Comparison of ENCODE assay signal across 8 mouse cellular contexts in genomic region chr19:46454126-46454880, GRCm38 (mm10). TPM values are rescaled to one million over a fixed set of nuclear protein-coding genes. Genes with fewer than 3 reads are reported as not detected.
DNase-seq lines count a peak whose midpoint lies in the region; ATAC-seq and TF ChIP-seq lines count a peak whose summit lies in the region.

No protein-coding gene starts in this region.

- peak overlapping the region; percentile 90 for H3K27ac ChIP-seq in heart, embryonic 15.5 days
- H3K27ac ChIP-seq in cortical plate, adult 2 months (ENCODE audit: insufficient read depth, low read length): peak overlapping the region; percentile 32
- peak overlapping the region; percentile 91 for H3K27ac ChIP-seq in intestine, embryonic 15.5 days
- H3K27ac ChIP-seq in midbrain, embryonic 11.5 days (ENCODE audit: low read depth, low read length): peak overlapping the region; percentile 40; the same call in 1 of the 2 replicates

- H3K4me3 ChIP-seq in heart, embryonic 15.5 days: no peak overlapping the region
- H3K4me3 ChIP-seq in cortical plate, adult 2 months (ENCODE audit: insufficient read depth, low read length): no peak overlapping the region
- H3K4me3 ChIP-seq in intestine, embryonic 15.5 days (replicated peaks): no peak overlapping the region
- H3K4me3 ChIP-seq in midbrain, embryonic 11.5 days (ENCODE audit: low read depth, low read length): no peak overlapping the region

- H3K9ac ChIP-seq in heart, embryonic 15.5 days: 0 out of 2 replicates have a peak overlapping the region, but pooled peaks have one; percentile 9
- H3K9ac ChIP-seq in intestine, embryonic 15.5 days: peak overlapping the region; percentile 5
- H3K9ac ChIP-seq in midbrain, embryonic 11.5 days (ENCODE audit: low read length): 0 out of 2 replicates have a peak overlapping the region, but pooled peaks have one; percentile 6

- no peak for TF ChIP-seq CTCF in cortical plate, adult 2 months (IDR thresholded peaks at IDR 0.05; ENCODE audit: extremely low read depth, insufficient read depth, low read length)

- peak overlapping the region; percentile 23 for H3K4me2 ChIP-seq in heart, embryonic 15.5 days
- peak overlapping the region; percentile 15 for H3K4me2 ChIP-seq in intestine, embryonic 15.5 days (replicated peaks)
- no peak overlapping the region for H3K4me2 ChIP-seq in midbrain, embryonic 11.5 days

- 0 out of 2 replicates have a peak, but pooled peaks cover 3% of the 10 kb centered on the region for H3K36me3 ChIP-seq in heart, embryonic 15.5 days
- peaks cover 4% of the 10 kb centered on the region; the same call in 1 of the 2 replicates for H3K36me3 ChIP-seq in intestine, embryonic 15.5 days
- peaks cover 3% of the 10 kb centered on the region; the same call in 1 of the 2 replicates for H3K36me3 ChIP-seq in midbrain, embryonic 11.5 days (ENCODE audit: control insufficient read depth, insufficient read depth, low read length)

- DNase-seq in heart, adult 11 months: no peak
- DNase-seq in midbrain, embryonic 11.5 days (ENCODE audit: low spot score, missing footprints): no peak
- no peak for DNase-seq in layer of hippocampus, postnatal 25 days (ENCODE audit: extremely low spot score in 1 of 2, low spot score in 1 of 2)
- DNase-seq in left cerebral cortex, adult 18-20 months (ENCODE audit: low spot score in 2 of 2): no peak
- DNase-seq in right cerebral cortex, adult 2 months (ENCODE audit: low spot score in 2 of 2): no peak

- H3K4me1 ChIP-seq in heart, embryonic 15.5 days (replicated peaks): peaks cover 76% of the 10 kb centered on the region
- H3K4me1 ChIP-seq in cortical plate, adult 2 months (ENCODE audit: control insufficient read depth, insufficient read depth, low read length): no peaks in the 10 kb centered on the region
- peaks cover 50% of the 10 kb centered on the region for H3K4me1 ChIP-seq in intestine, embryonic 15.5 days (replicated peaks)
- 0 out of 2 replicates have a peak, but pooled peaks cover 5% of the 10 kb centered on the region for H3K4me1 ChIP-seq in midbrain, embryonic 11.5 days (ENCODE audit: control insufficient read depth, insufficient read depth, low read length)

- no peaks in the 10 kb centered on the region for H3K27me3 ChIP-seq in heart, embryonic 15.5 days
- H3K27me3 ChIP-seq in intestine, embryonic 15.5 days (replicated peaks): no peaks in the 10 kb centered on the region
- no peaks in the 10 kb centered on the region for H3K27me3 ChIP-seq in midbrain, embryonic 11.5 days (ENCODE audit: control insufficient read depth, insufficient read depth, low read length)

- peak; percentile 28 for ATAC-seq in heart, embryonic 15.5 days (replicated peaks; ENCODE audit: insufficient number of reproducible peaks, insufficient read depth, low FRiP score, low read depth)
- peak; percentile 17; the same call in 1 of the 2 replicates for ATAC-seq in intestine, embryonic 15.5 days
- ATAC-seq in midbrain, embryonic 11.5 days (ENCODE audit: low FRiP score): no peak

- 28% methylated on average over 20 of the region's 20 CpGs for WGBS in heart, embryonic 15.5 days
- WGBS in intestine, embryonic 15.5 days: 25% methylated on average over 20 of the region's 20 CpGs
- WGBS in midbrain, embryonic 11.5 days: 73% methylated on average over 20 of the region's 20 CpGs

- no peaks in the 10 kb centered on the region for H3K9me3 ChIP-seq in heart, embryonic 15.5 days (replicated peaks)
- no peaks in the 10 kb centered on the region for H3K9me3 ChIP-seq in intestine, embryonic 15.5 days
- no peaks in the 10 kb centered on the region for H3K9me3 ChIP-seq in midbrain, embryonic 11.5 days (ENCODE audit: control insufficient read depth, low read length)

- no peak for TF ChIP-seq POLR2A in cortical plate, adult 2 months (IDR thresholded peaks at IDR 0.05; ENCODE audit: extremely low read depth, insufficient read depth, low read length)

RNA-seq across cellular contexts. Expression of gene Trim8, which starts 47.2 kb away (rescaled TPM):
- 15.9 and 19.2 TPM in 2 replicates for polyA plus RNA-seq in heart, embryonic 15.5 days (2015; fragmentation: Nextera tagmentation; extraction: Ambion mirVana)
- 44.7 and 47.1 TPM in 2 replicates for polyA plus RNA-seq in cortical plate, adult 2 months (2012; rRNA removed)
- polyA plus RNA-seq in intestine, embryonic 15.5 days (2015; fragmentation: Nextera tagmentation; extraction: Ambion mirVana): 16.4 and 17.3 TPM in 2 replicates
- polyA plus RNA-seq in midbrain, embryonic 11.5 days (2014; fragmentation: Nextera tagmentation; extraction: Ambion mirVana): 28.6 and 31.7 TPM in 2 replicates
- total RNA-seq in layer of hippocampus, postnatal 25 days (2021): 100 to 1,000 TPM; 105 to 109 TPM
- total RNA-seq in left cerebral cortex, adult 18-20 months (2021): 100 to 1,000 TPM; 119 to 120 TPM

RNA-seq across cellular contexts. Expression of gene Sufu, which starts 57.6 kb away (rescaled TPM):
- 15.2 and 20.6 TPM in 2 replicates for polyA plus RNA-seq in heart, embryonic 15.5 days (2015; fragmentation: Nextera tagmentation; extraction: Ambion mirVana)
- 9.5 and 10.0 TPM in 2 replicates for polyA plus RNA-seq in cortical plate, adult 2 months (2012; rRNA removed)
- 20.7 and 21.4 TPM in 2 replicates for polyA plus RNA-seq in intestine, embryonic 15.5 days (2015; fragmentation: Nextera tagmentation; extraction: Ambion mirVana)
- 33.7 and 38.7 TPM in 2 replicates for polyA plus RNA-seq in midbrain, embryonic 11.5 days (2014; fragmentation: Nextera tagmentation; extraction: Ambion mirVana)
- total RNA-seq in layer of hippocampus, postnatal 25 days (2021): 10 to 100 TPM; 19.4 to 22.1 TPM
- total RNA-seq in left cerebral cortex, adult 18-20 months (2021): 10 to 100 TPM; 18.4 to 18.6 TPM

RNA-seq across cellular contexts. Expression of gene Actr1a, which starts 58.8 kb away (rescaled TPM):
- polyA plus RNA-seq in heart, embryonic 15.5 days (2015; fragmentation: Nextera tagmentation; extraction: Ambion mirVana): 103 and 122 TPM in 2 replicates
- polyA plus RNA-seq in cortical plate, adult 2 months (2012; rRNA removed): 183 and 188 TPM in 2 replicates
- polyA plus RNA-seq in intestine, embryonic 15.5 days (2015; fragmentation: Nextera tagmentation; extraction: Ambion mirVana): 114 and 118 TPM in 2 replicates
- 228 and 233 TPM in 2 replicates for polyA plus RNA-seq in midbrain, embryonic 11.5 days (2014; fragmentation: Nextera tagmentation; extraction: Ambion mirVana)
- total RNA-seq in layer of hippocampus, postnatal 25 days (2021): 100 to 1,000 TPM; 174 to 194 TPM
- 100 to 1,000 TPM; 196 to 198 TPM for total RNA-seq in left cerebral cortex, adult 18-20 months (2021)

Comparison
In these comparisons a context has a peak if more than half of its experiments do, and no peak if none do; other contexts are left out.
1. H3K27ac ChIP-seq: peak in every context shown above with its lines; median percentile 91 in intestine, embryonic 15.5 days; 90 in heart, embryonic 15.5 days; 40 in midbrain, embryonic 11.5 days; 32 in cortical plate, adult 2 months.